Mouse (Mus musculus) limb, embryonic 14.5 days (tissue): ENCODE data around the gene Csk. TPM values are rescaled to one million over a fixed set of nuclear protein-coding genes. Genes with fewer than 3 reads are reported as not detected.

Source experiments
- ATAC-seq: fragments of 200-750 bp; cut with Nextera tagmentation; 2 replicates; pipeline ENCODE4 v1.8.0; 2017; ENCODE audit warnings: low read depth, moderate number of reproducible peaks, moderate TSS enrichment; ENCODE audit not compliant: low FRiP score
- DNase-seq: peaks from one replicate; pipeline ENCODE4 v3.0.0-alpha.2; 2015; ENCODE audit warnings: low spot score
- H3K27ac ChIP-seq: fragments of 300-500 bp; sonication (generic); replicated peaks from 2 replicates; pipeline ENCODE4 v1.5.1; 2014; ENCODE audit warnings: low read depth, mild to moderate bottlenecking, low read length, moderate library complexity, mixed read lengths
- H3K27me3 ChIP-seq: fragments of 300-500 bp; sonication (generic); 2 replicates; pipeline ENCODE4 v1.6.1; 2014; ENCODE audit warnings: low read length, mixed read lengths; ENCODE audit not compliant: control insufficient read depth, insufficient read depth
- H3K36me3 ChIP-seq: fragments of 300-500 bp; sonication (generic); 2 replicates; pipeline ENCODE4 v1.6.1; 2014; ENCODE audit warnings: mild to moderate bottlenecking, low read length, moderate library complexity, mixed read lengths; ENCODE audit not compliant: control insufficient read depth, insufficient read depth
- H3K4me1 ChIP-seq: fragments of 300-500 bp; sonication (generic); 2 replicates; pipeline ENCODE4 v1.6.1; 2014; ENCODE audit warnings: antibody characterized with exemption, low read length, mixed read lengths; ENCODE audit not compliant: control insufficient read depth, insufficient read depth
- H3K4me2 ChIP-seq: fragments of 300-500 bp; sonication (generic); replicated peaks from 2 replicates; pipeline ENCODE4 v1.6.1; 2014; ENCODE audit warnings: low read depth, mild to moderate bottlenecking, low read length, moderate library complexity; ENCODE audit not compliant: severe bottlenecking
- H3K4me3 ChIP-seq: fragments of 300-500 bp; sonication (generic); replicated peaks from 2 replicates; pipeline ENCODE4 v1.5.1; 2014; ENCODE audit warnings: low read length
- H3K9ac ChIP-seq: fragments of 300-500 bp; sonication (generic); 2 replicates; pipeline ENCODE4 v1.6.1; 2014; ENCODE audit warnings: mild to moderate bottlenecking, low read depth, low read length, moderate library complexity; ENCODE audit not compliant: severe bottlenecking
- H3K9me3 ChIP-seq: fragments of 300-500 bp; sonication (generic); 2 replicates; pipeline ENCODE4 v1.6.1; 2016; ENCODE audit warnings: low read length; ENCODE audit not compliant: control insufficient read depth
- POLR2A ChIP-seq: fragments of 200-500 bp; IDR thresholded peaks from 2 replicates; pipeline ENCODE4 v1.8.0; 2012; ENCODE audit warnings: inconsistent platforms, mild to moderate bottlenecking, moderate library complexity, borderline replicate concordance; ENCODE audit not compliant: insufficient read depth, insufficient read length; ENCODE audit errors: extremely low read depth
- WGBS: fragments of 180-500 bp; shearing (Covaris S2); extraction: QIAGEN DNeasy Blood & Tissue Kit; methylation state at CpG from one replicate; pipeline ENCODE4 v1.1.7; 2014; 5-methylcytosine and 5-hydroxymethylcytosine counted together
- polyA plus RNA-seq, 2 experiments: library from polyadenylated mRNA; depleted of rRNA in 1 of 2; stranded (reverse) in 1 of 2; unstranded in 1 of 2; fragments of >200 nt; fragmentation: Nextera tagmentation in 1 of 2; extraction: Ambion mirVana in 1 of 2; gene quantifications; 2 replicates each; pipeline versions ENCODE4 v1.2.1 to v1.2.3; 2012 to 2014

The Csk gene
- polyA plus RNA-seq, 2 experiments: 28.1 to 91.4 TPM

- WGBS: 34% methylated on average over 5 of the region's 5 CpGs
- ATAC-seq (no peak), DNase-seq (no peak)
- TF ChIP-seq POLR2A: no peak
- H3K4me3 ChIP-seq: 0 out of 2 replicates have a peak overlapping the region, but pooled peaks have one; percentile 82
- H3K27me3 ChIP-seq: no peaks in the 10 kb centered on the region
- no peak overlapping the region for H3K27ac ChIP-seq
- peak overlapping the region; percentile 90; the same call in 1 of the 2 replicates for H3K4me2 ChIP-seq
- H3K9me3 ChIP-seq: no peaks in the 10 kb centered on the region
- H3K9ac ChIP-seq: no peak overlapping the region
- peaks cover 7% of the 10 kb centered on the region for H3K4me1 ChIP-seq
- peaks cover 57% of the 10 kb centered on the region for H3K36me3 ChIP-seq
These were observed 62.7 kb downstream of the Csk start for GRCm38 (mm10) chr9:57590726-57591125.

DNA sequence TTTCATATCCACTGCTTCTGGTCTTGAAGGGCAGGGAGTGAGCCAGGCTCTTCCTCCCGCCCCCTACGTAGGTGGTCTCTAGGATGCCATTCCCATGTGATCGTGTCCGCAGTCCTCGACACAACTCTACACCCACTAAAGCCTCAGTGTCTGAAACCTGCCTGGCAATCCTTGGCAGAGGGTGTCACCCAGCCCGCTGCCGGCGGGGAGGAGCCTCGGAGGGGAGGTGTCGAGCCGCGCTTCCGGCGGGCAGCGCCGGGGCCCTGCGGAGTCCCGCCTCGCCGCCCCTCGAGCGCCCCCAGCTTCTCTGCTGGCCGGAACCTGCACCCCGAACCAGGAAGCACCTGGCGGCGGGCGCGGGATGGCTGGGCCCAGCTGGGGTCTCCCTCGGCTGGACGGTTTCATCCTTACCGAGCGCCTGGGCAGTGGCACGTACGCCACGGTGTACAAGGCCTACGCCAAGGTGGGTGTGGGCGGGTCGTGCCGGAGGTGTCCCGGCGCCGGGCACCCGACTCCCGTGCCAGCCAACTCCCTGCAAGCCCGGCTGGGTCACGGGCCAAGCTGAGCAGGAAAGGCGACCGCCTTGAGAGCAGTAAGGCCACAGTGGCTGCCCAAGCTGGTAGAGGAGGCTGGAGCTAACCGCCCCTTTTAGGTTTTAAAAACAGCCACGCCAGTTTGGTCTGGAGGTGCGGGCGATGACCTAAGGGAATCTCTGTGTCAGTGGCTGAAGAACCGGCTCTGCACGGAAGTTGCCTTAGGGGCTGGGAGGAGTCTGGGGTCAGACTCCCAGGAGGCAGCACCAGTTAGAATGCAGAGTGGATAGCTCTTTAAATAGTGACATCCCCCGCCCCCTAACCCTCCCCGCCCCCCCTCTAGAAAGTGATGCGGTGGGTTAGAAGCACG, 64.0 kb downstream of the Csk start, which contains the start of gene Ulk3:
Gene Ulk3, plus strand, starts transcription at position 229 of the 903 bp plus-strand sequence.
- Histone ChIP-seq H3K36me3 (peaks cover 54% of the 10 kb centered on the region), H3K4me2 (peak within 1 kb of the TSS; percentile 90), H3K9me3 (no peaks in the 10 kb centered on the region), H3K4me3 (peak within 1 kb of the TSS; percentile 82), H3K4me1 (peaks cover 7% of the 10 kb centered on the region), H3K9ac (peak within 1 kb of the TSS; percentile 72), H3K27me3 (no peaks in the 10 kb centered on the region), H3K27ac (peak within 1 kb of the TSS; percentile 80)
- TF ChIP-seq POLR2A: no peak
- peak; percentile 85 for ATAC-seq
- WGBS: under 1% methylated on average over 51 of the region's 58 CpGs
- DNase-seq: peak; percentile 60

- ATAC-seq: no peak
- no peak for TF ChIP-seq POLR2A
- H3K4me1 ChIP-seq: 0 out of 2 replicates have a peak, but pooled peaks cover 3% of the 10 kb centered on the region
- no peak for DNase-seq
- no peak overlapping the region for H3K9ac ChIP-seq
- no peak overlapping the region for H3K4me2 ChIP-seq
- H3K9me3 ChIP-seq: no peaks in the 10 kb centered on the region
- H3K27ac ChIP-seq: no peak overlapping the region
- H3K27me3 ChIP-seq: no peaks in the 10 kb centered on the region
- WGBS: 80% methylated on average over 3 of the region's 3 CpGs
- peaks cover 71% of the 10 kb centered on the region for H3K36me3 ChIP-seq
- no peak overlapping the region for H3K4me3 ChIP-seq
These were observed 68.4 kb downstream of the Csk start for GRCm38 (mm10) chr9:57584991-57585390.

DNA sequence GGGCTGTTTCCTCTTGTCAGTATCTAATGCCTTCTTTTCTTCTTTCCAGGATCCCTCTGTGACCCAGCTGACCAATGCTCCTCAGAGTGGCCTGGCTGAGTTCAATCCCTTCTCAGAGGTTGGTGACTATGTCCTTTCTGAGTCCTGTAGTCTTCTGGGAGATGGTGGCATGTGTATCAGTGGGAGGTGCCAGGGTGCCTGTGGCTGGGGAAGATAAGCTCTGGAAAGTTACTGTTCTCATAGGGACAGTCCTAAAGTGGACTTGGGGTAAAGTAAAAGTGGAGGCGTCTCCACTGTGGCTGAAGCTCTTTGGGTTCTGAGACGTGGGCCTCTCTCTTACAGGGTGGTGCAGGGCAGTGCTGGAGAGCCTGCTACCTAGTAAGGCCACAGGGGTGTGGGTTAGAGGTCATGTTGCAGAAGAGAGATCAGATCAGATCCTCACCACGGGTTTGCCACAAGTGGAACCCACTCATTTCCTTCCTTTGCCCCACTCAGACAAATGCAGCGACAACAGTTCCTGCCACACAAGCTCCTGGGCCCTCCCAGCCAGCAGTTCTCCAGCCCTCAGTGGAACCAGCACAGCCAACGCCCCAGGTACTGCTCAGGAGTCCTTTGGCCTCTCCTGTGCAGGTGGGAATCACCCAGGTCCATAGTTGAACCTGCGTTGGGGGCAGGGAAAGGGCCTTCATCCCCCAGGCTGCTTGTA, 76.1 kb downstream of the Csk start:
- Histone ChIP-seq H3K36me3 (peaks cover 53% of the 10 kb centered on the region), H3K4me1 (no peaks in the 10 kb centered on the region), H3K9me3 (no peaks in the 10 kb centered on the region), H3K4me3 (no peak overlapping the region), H3K27ac (no peak overlapping the region), H3K9ac (no peak overlapping the region), H3K4me2 (no peak overlapping the region), H3K27me3 (no peaks in the 10 kb centered on the region)
- TF ChIP-seq POLR2A: no peak
- DNase-seq (no peak), ATAC-seq (no peak)
- 82% methylated on average over 6 of the region's 6 CpGs for WGBS

Other genes with a start within 250 kb of the Csk start
- gene Ppcdc, start 213.5 kb downstream of the Csk start, polyA plus RNA-seq (2012; rRNA removed): 32.1 and 32.8 TPM in 2 replicates
- 22.1 and 27.5 TPM in 2 replicates for gene Ppcdc, start 213.5 kb downstream of the Csk start, polyA plus RNA-seq (2014; fragmentation: Nextera tagmentation; extraction: Ambion mirVana)
- 33.8 and 45.3 TPM in 2 replicates for gene Scamp5, start 185.6 kb downstream of the Csk start, polyA plus RNA-seq (2012; rRNA removed)
- gene Scamp5, start 185.6 kb downstream of the Csk start, polyA plus RNA-seq (2014; fragmentation: Nextera tagmentation; extraction: Ambion mirVana): 10.0 and 12.5 TPM in 2 replicates
- gene Rpp25, start 149.6 kb downstream of the Csk start, polyA plus RNA-seq (2012; rRNA removed): 0.60 and 0.74 TPM in 2 replicates
- gene Rpp25, start 149.6 kb downstream of the Csk start, polyA plus RNA-seq (2014; fragmentation: Nextera tagmentation; extraction: Ambion mirVana): 0.94 and 1.5 TPM in 2 replicates
- 168 and 174 TPM in 2 replicates for gene Cox5a, start 132.4 kb downstream of the Csk start, polyA plus RNA-seq (2012; rRNA removed)
- 436 and 466 TPM in 2 replicates for gene Cox5a, start 132.4 kb downstream of the Csk start, polyA plus RNA-seq (2014; fragmentation: Nextera tagmentation; extraction: Ambion mirVana)
- 16.2 and 19.0 TPM in 2 replicates for gene Fam219b, start 116.1 kb downstream of the Csk start, polyA plus RNA-seq (2012; rRNA removed)
- gene Fam219b, start 116.1 kb downstream of the Csk start, polyA plus RNA-seq (2014; fragmentation: Nextera tagmentation; extraction: Ambion mirVana): 25.2 and 27.0 TPM in 2 replicates
- 51.0 and 55.6 TPM in 2 replicates for gene Mpi, start 100.9 kb downstream of the Csk start, polyA plus RNA-seq (2012; rRNA removed)
- 34.4 and 37.5 TPM in 2 replicates for gene Mpi, start 100.9 kb downstream of the Csk start, polyA plus RNA-seq (2014; fragmentation: Nextera tagmentation; extraction: Ambion mirVana)
- 75.3 and 99.2 TPM in 2 replicates for gene Scamp2, start 92.7 kb downstream of the Csk start, polyA plus RNA-seq (2012; rRNA removed)
- gene Scamp2, start 92.7 kb downstream of the Csk start, polyA plus RNA-seq (2014; fragmentation: Nextera tagmentation; extraction: Ambion mirVana): 81.7 and 82.5 TPM in 2 replicates
- 41.7 and 47.2 TPM in 2 replicates for gene Ulk3, start 64.2 kb downstream of the Csk start, polyA plus RNA-seq (2012; rRNA removed)
- 13.1 and 13.8 TPM in 2 replicates for gene Ulk3, start 64.2 kb downstream of the Csk start, polyA plus RNA-seq (2014; fragmentation: Nextera tagmentation; extraction: Ambion mirVana)
- gene Cplx3, start 47.4 kb downstream of the Csk start, polyA plus RNA-seq (2012; rRNA removed): 0.03 TPM in 1 of 2 replicates, not detected in the other
- not detected in 2 replicates for gene Cplx3, start 47.4 kb downstream of the Csk start, polyA plus RNA-seq (2014; fragmentation: Nextera tagmentation; extraction: Ambion mirVana)
- gene Lman1l, start 32.9 kb downstream of the Csk start, polyA plus RNA-seq (2012; rRNA removed): 0.09 TPM in 1 of 2 replicates, not detected in the other
- gene Lman1l, start 32.9 kb downstream of the Csk start, polyA plus RNA-seq (2014; fragmentation: Nextera tagmentation; extraction: Ambion mirVana): not detected in 2 replicates
- gene Cyp1a2, start 30.1 kb upstream of the Csk start, polyA plus RNA-seq (2012; rRNA removed): not detected in 2 replicates
- gene Cyp1a2, start 30.1 kb upstream of the Csk start, polyA plus RNA-seq (2014; fragmentation: Nextera tagmentation; extraction: Ambion mirVana): not detected in 2 replicates
- 0.03 and 0.04 TPM in 2 replicates for gene Cyp1a1, start 34.3 kb upstream of the Csk start, polyA plus RNA-seq (2012; rRNA removed)
- gene Cyp1a1, start 34.3 kb upstream of the Csk start, polyA plus RNA-seq (2014; fragmentation: Nextera tagmentation; extraction: Ambion mirVana): not detected in 2 replicates
- 21.0 and 24.4 TPM in 2 replicates for gene Edc3, start 54.9 kb upstream of the Csk start, polyA plus RNA-seq (2012; rRNA removed)
- gene Edc3, start 54.9 kb upstream of the Csk start, polyA plus RNA-seq (2014; fragmentation: Nextera tagmentation; extraction: Ambion mirVana): 25.7 and 27.7 TPM in 2 replicates
- 133 and 146 TPM in 2 replicates for gene Clk3, start 112.2 kb upstream of the Csk start, polyA plus RNA-seq (2012; rRNA removed)
- gene Clk3, start 112.2 kb upstream of the Csk start, polyA plus RNA-seq (2014; fragmentation: Nextera tagmentation; extraction: Ambion mirVana): 56.1 and 76.3 TPM in 2 replicates
- 6.6 and 8.9 TPM in 2 replicates for gene Arid3b, start 183.2 kb upstream of the Csk start, polyA plus RNA-seq (2012; rRNA removed)
- gene Arid3b, start 183.2 kb upstream of the Csk start, polyA plus RNA-seq (2014; fragmentation: Nextera tagmentation; extraction: Ambion mirVana): 2.9 and 6.3 TPM in 2 replicates